Mouse (Mus musculus) heart, adult 8-10 months (tissue): ENCODE measurements at regions not wholly inside any gene's neighbourhood (a gene's known extent, or its start where the extent isn't known, plus 50 kb on each side); places are given as distances from the start of the nearest gene placed in this dataset.
"Not testable (repeated sequence)": the region's sequence is repeated elsewhere in the genome, so short reads cannot be mapped to it uniquely, and the experiment has no call there.

Source experiments
- DNase-seq: peaks from one replicate; pipeline ENCODE4 v3.0.0; 2022; ENCODE audit warnings: low spot score

GRCm38 (mm10) chr12:29280861-29281630, 247.1 kb upstream of the Myt1l start:
- DNase-seq, result peak; percentile 4

- no peak for DNase-seq
These were observed 239.4 kb upstream of the Myt1l start for GRCm38 (mm10) chr12:29288801-29289200.

GRCm38 (mm10) chr12:29290591-29291351, 237.4 kb upstream of the Myt1l start:
- DNase-seq, result peak; percentile 98

GRCm38 (mm10) chr12:29297984-29298383, 230.2 kb upstream of the Myt1l start:
- DNase-seq, result no peak

GRCm38 (mm10) chr12:29315636-29316035, 212.5 kb upstream of the Myt1l start:
- no peak for DNase-seq

- no peak for DNase-seq
These were observed 206.7 kb upstream of the Myt1l start for GRCm38 (mm10) chr12:29321468-29321867.

- DNase-seq, result no peak
These were observed 204.7 kb upstream of the Myt1l start for GRCm38 (mm10) chr12:29323534-29323933.

GRCm38 (mm10) chr12:29335839-29336469, 192.2 kb upstream of the Myt1l start:
- DNase-seq, result no peak

- no peak for DNase-seq
These were observed 190.8 kb upstream of the Myt1l start for GRCm38 (mm10) chr12:29337336-29337735.

- DNase-seq, result no peak
These were observed 186.7 kb upstream of the Myt1l start for GRCm38 (mm10) chr12:29341388-29341995.

GRCm38 (mm10) chr12:29343147-29343852, 184.9 kb upstream of the Myt1l start:
- no peak for DNase-seq

GRCm38 (mm10) chr12:29348698-29349097, 179.5 kb upstream of the Myt1l start:
- DNase-seq, result peak; percentile 19

- DNase-seq, result no peak
These were observed 178.9 kb upstream of the Myt1l start for GRCm38 (mm10) chr12:29349146-29349850.

GRCm38 (mm10) chr12:29353777-29354496, 174.2 kb upstream of the Myt1l start:
- DNase-seq, result no peak

GRCm38 (mm10) chr12:29354816-29355215, 173.4 kb upstream of the Myt1l start:
- no peak for DNase-seq

- DNase-seq, result no peak
These were observed 171.3 kb upstream of the Myt1l start for GRCm38 (mm10) chr12:29356681-29357397.

GRCm38 (mm10) chr12:29361236-29361635, 166.9 kb upstream of the Myt1l start:
- DNase-seq, result no peak

- not testable (repeated sequence) for DNase-seq
These were observed 160.5 kb upstream of the Myt1l start for GRCm38 (mm10) chr12:29367741-29368106.

GRCm38 (mm10) chr12:29368107-29368819, 159.9 kb upstream of the Myt1l start:
- peak; percentile 17 for DNase-seq
